Mouse (Mus musculus) retina, adult 2 months (tissue): Measurements from ENCODE around the gene Olfr1358.

Source experiments
- DNase-seq: peaks from one replicate; pipeline ENCODE4 v3.0.0-alpha.2; 2012; ENCODE audit warnings: low read depth, low spot score

Olfr1358 gene

GRCm38 (mm10) chr10:78569686-78570085, 52.5 kb downstream of the Olfr1358 start:
- DNase-seq, result no peak
